Mouse (Mus musculus): ENCODE data around the gene 2300002M23Rik. TPM values are rescaled to one million over a fixed set of nuclear protein-coding genes. Genes with fewer than 3 reads are reported as not detected.

Gene 2300002M23Rik
- polyA plus RNA-seq, 1 experiment, result not detected

DNA sequence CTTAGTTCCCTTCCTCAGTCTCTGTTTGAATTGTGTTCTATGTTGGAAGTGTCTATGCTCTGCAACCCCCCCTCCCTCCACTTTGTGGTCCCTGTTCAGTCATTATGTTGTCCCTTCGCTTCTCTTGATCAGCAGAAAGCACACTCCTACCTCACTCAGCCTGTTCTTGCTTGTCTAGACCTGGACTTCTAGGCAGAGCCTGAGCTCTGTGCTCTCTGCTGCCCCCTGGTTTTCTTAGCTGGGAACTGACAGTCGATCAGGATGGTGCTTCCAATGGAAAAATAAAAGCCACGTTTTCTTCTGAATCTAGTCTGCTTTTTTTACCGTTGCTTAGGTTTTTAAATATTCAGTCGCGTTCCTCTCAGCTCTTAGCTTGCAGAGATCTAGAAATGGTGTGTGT, 32.9 kb upstream of the 2300002M23Rik start:
- Histone ChIP-seq H3K4me3 (ENCODE audit: insufficient read depth, poor library complexity, severe bottlenecking) (no peak overlapping the region), H3ac (ENCODE audit: control insufficient read depth, insufficient read length, low read depth) (no peak overlapping the region), H3K27me3 (ENCODE audit: control insufficient read depth, insufficient read depth, insufficient read length) (no peaks in the 10 kb centered on the region), H3K36me3 (ENCODE audit: control insufficient read depth, insufficient read depth) (peaks cover 4% of the 10 kb centered on the region), H3K79me3 (ENCODE audit: low read depth) (no peaks in the 10 kb centered on the region), H3K79me2 (ENCODE audit: control insufficient read depth, insufficient read depth) (no peaks in the 10 kb centered on the region)
- no peak for TF ChIP-seq FOSL1 (IDR thresholded peaks at IDR 0.05; ENCODE audit: insufficient read depth, low read length, poor library complexity, severe bottlenecking)
- no peak for TF ChIP-seq MYOG (IDR thresholded peaks at IDR 0.05; ENCODE audit: control insufficient read depth, extremely low read depth, insufficient read length)
- no peak for TF ChIP-seq MYOD1 (IDR thresholded peaks at IDR 0.05; ENCODE audit: control insufficient read depth, insufficient read length, low read depth)
- TF ChIP-seq CTCF (IDR thresholded peaks at IDR 0.05; ENCODE audit: control insufficient read depth, insufficient read depth, insufficient read length), result peak; percentile 66

DNA sequence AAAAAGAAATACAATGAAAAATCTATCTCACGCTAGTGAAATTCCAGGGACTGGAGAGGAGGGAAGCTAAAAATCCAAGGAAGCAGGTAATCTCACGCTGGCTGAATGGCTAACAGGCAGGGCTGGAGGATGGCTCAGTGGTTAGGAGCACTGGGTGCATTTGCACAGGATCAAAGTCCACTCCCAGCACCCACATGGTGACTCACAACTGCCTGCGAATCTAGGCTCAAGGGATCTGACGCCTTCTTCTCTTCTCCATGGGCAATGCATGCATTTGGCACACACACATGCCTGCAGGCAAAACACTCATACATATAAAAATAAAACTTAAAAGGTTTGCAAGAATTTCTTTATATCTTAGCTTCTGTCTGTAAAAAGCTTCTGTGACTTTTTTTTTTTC, 29.8 kb upstream of the 2300002M23Rik start:
- no peaks in the 10 kb centered on the region for H3K79me3 ChIP-seq (ENCODE audit: low read depth)
- no peaks in the 10 kb centered on the region for H3K36me3 ChIP-seq (ENCODE audit: control insufficient read depth, insufficient read depth)
- H3K79me2 ChIP-seq (ENCODE audit: control insufficient read depth, insufficient read depth), result no peaks in the 10 kb centered on the region
- H3ac ChIP-seq (ENCODE audit: control insufficient read depth, insufficient read length, low read depth), result no peak overlapping the region
- H3K27me3 ChIP-seq (ENCODE audit: control insufficient read depth, insufficient read depth, insufficient read length), result no peaks in the 10 kb centered on the region
- H3K4me3 ChIP-seq (ENCODE audit: insufficient read depth, poor library complexity, severe bottlenecking), result no peak overlapping the region
- no peak for TF ChIP-seq CTCF (IDR thresholded peaks at IDR 0.05; ENCODE audit: control insufficient read depth, insufficient read depth, insufficient read length)
- TF ChIP-seq USF1 (IDR thresholded peaks at IDR 0.05; ENCODE audit: low read depth), result no peak

DNA sequence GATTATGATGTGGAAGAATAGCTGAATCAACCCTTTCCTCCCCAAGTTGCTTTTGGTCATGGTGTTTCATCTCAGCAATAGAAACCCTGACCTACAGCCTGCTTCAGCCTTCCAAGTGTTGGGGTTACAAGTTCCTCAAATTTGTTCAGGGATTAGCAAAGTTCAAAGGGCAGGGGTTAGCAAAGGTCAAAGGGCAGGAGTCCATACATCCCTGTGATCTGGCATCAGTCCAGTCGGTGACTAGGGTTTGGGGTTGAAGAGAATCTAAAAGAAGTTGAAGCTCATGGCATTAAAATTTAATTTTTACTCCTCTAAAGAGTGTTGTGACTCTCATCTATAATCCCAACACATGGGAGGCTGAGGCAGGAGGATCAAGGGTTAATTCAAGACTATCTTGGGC, 28.8 kb upstream of the 2300002M23Rik start:
- Histone ChIP-seq H3K79me2 (ENCODE audit: control insufficient read depth, insufficient read depth) (no peaks in the 10 kb centered on the region), H3K4me3 (ENCODE audit: insufficient read depth, poor library complexity, severe bottlenecking) (no peak overlapping the region), H3K79me3 (ENCODE audit: low read depth) (no peaks in the 10 kb centered on the region), H3K27me3 (ENCODE audit: control insufficient read depth, insufficient read depth, insufficient read length) (no peaks in the 10 kb centered on the region), H3ac (ENCODE audit: control insufficient read depth, insufficient read length, low read depth) (no peak overlapping the region), H3K36me3 (ENCODE audit: control insufficient read depth, insufficient read depth) (no peaks in the 10 kb centered on the region)
- TF ChIP-seq CTCF (IDR thresholded peaks at IDR 0.05; ENCODE audit: control insufficient read depth, insufficient read depth, insufficient read length), result no peak
- no peak for TF ChIP-seq USF1 (IDR thresholded peaks at IDR 0.05; ENCODE audit: low read depth)
- no peak for TF ChIP-seq MAX (IDR thresholded peaks at IDR 0.05)
- TF ChIP-seq FOSL1 (IDR thresholded peaks at IDR 0.05; ENCODE audit: insufficient read depth, low read length, poor library complexity, severe bottlenecking), result no peak
- no peak for TF ChIP-seq MYOG (IDR thresholded peaks at IDR 0.05; ENCODE audit: control insufficient read depth, extremely low read depth, insufficient read length)
- TF ChIP-seq CEBPB (IDR thresholded peaks at IDR 0.05; ENCODE audit: low read depth), result no peak
- no peak for TF ChIP-seq MYOD1 (IDR thresholded peaks at IDR 0.05; ENCODE audit: control insufficient read depth, insufficient read length, low read depth)

DNA sequence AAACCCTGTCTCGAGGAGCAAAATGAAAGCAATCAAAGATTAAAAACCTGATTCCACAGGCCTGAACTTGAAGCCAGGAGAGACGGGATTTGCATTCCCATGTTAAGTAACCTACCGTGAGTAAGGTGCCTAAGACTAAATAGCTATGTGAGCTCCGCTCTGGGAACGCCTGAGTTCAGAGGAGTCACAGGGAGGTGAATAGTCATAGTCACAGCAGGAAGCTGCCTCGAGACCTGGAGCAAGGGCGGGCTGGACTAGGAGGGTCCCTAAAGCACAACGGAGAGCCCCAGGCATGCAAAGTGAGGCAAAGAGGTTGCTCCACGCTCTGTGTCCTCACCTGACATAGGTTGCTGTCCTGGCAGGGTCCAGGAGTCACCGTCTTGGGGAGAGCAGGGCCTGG, 27.7 kb upstream of the 2300002M23Rik start:
- no peak for TF ChIP-seq CTCF (IDR thresholded peaks at IDR 0.05; ENCODE audit: control insufficient read depth, insufficient read depth, insufficient read length)
- TF ChIP-seq MYOD1 (IDR thresholded peaks at IDR 0.05; ENCODE audit: control insufficient read depth, insufficient read length, low read depth), result no peak
- TF ChIP-seq MAX (IDR thresholded peaks at IDR 0.05), result no peak
- no peak for TF ChIP-seq MYOG (IDR thresholded peaks at IDR 0.05; ENCODE audit: control insufficient read depth, extremely low read depth, insufficient read length)
- TF ChIP-seq USF1 (IDR thresholded peaks at IDR 0.05; ENCODE audit: low read depth), result no peak
- no peak for TF ChIP-seq CEBPB (IDR thresholded peaks at IDR 0.05; ENCODE audit: low read depth)
- no peak for TF ChIP-seq FOSL1 (IDR thresholded peaks at IDR 0.05; ENCODE audit: insufficient read depth, low read length, poor library complexity, severe bottlenecking)
- H3K79me2 ChIP-seq (ENCODE audit: control insufficient read depth, insufficient read depth), result no peaks in the 10 kb centered on the region
- no peak overlapping the region for H3ac ChIP-seq (ENCODE audit: control insufficient read depth, insufficient read length, low read depth)
- H3K79me3 ChIP-seq (ENCODE audit: low read depth), result no peaks in the 10 kb centered on the region
- H3K4me3 ChIP-seq (ENCODE audit: insufficient read depth, poor library complexity, severe bottlenecking), result no peak overlapping the region
- H3K27me3 ChIP-seq (ENCODE audit: control insufficient read depth, insufficient read depth, insufficient read length), result no peaks in the 10 kb centered on the region
- H3K36me3 ChIP-seq (ENCODE audit: control insufficient read depth, insufficient read depth), result no peaks in the 10 kb centered on the region

DNA sequence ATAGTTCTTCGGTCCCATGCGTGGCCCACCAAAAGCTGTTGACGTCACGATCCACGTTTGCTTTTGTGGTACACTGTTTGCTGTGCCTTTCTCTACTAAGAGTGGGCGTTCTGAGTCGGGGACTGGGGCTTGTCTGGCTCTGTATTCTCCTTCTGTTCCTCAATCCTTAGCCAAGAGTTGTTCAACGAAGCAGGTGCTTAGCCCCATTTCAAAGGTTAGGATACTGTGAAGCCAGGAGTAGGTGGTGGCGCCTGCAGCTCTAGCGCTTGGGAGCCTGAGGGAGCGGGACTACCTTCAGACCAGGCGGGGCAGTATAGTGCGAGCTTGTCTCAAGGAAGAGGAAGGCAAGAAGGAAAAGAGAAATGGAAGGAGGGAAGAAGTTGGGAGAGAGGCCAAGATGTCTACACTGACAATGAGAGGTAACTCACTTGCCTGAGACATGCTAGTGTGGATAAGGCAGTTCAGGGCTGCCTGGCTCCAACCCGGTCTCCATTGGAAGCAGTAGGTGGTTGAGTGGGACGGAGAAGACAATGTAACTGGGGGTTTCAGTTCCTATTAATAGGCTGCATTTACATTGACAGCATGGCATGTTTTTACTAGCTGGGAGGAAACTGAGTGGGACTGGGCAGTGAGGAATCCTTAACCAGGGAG, 24.4 kb upstream of the 2300002M23Rik start:
- TF ChIP-seq CTCF (IDR thresholded peaks at IDR 0.05; ENCODE audit: control insufficient read depth, insufficient read depth, insufficient read length), result no peak
- no peak for TF ChIP-seq MYOD1 (IDR thresholded peaks at IDR 0.05; ENCODE audit: control insufficient read depth, insufficient read length, low read depth)
- no peak for TF ChIP-seq CEBPB (IDR thresholded peaks at IDR 0.05; ENCODE audit: low read depth)
- TF ChIP-seq MYOG (IDR thresholded peaks at IDR 0.05; ENCODE audit: control insufficient read depth, extremely low read depth, insufficient read length), result no peak
- no peak for TF ChIP-seq MAX (IDR thresholded peaks at IDR 0.05)
- no peak for TF ChIP-seq USF1 (IDR thresholded peaks at IDR 0.05; ENCODE audit: low read depth)
- no peak for TF ChIP-seq FOSL1 (IDR thresholded peaks at IDR 0.05; ENCODE audit: insufficient read depth, low read length, poor library complexity, severe bottlenecking)
- Histone ChIP-seq H3K79me2 (ENCODE audit: control insufficient read depth, insufficient read depth) (no peaks in the 10 kb centered on the region), H3ac (ENCODE audit: control insufficient read depth, insufficient read length, low read depth) (no peak overlapping the region), H3K4me3 (ENCODE audit: insufficient read depth, poor library complexity, severe bottlenecking) (no peak overlapping the region), H3K27me3 (ENCODE audit: control insufficient read depth, insufficient read depth, insufficient read length) (no peaks in the 10 kb centered on the region), H3K79me3 (ENCODE audit: low read depth) (no peaks in the 10 kb centered on the region), H3K36me3 (ENCODE audit: control insufficient read depth, insufficient read depth) (no peaks in the 10 kb centered on the region)

DNA sequence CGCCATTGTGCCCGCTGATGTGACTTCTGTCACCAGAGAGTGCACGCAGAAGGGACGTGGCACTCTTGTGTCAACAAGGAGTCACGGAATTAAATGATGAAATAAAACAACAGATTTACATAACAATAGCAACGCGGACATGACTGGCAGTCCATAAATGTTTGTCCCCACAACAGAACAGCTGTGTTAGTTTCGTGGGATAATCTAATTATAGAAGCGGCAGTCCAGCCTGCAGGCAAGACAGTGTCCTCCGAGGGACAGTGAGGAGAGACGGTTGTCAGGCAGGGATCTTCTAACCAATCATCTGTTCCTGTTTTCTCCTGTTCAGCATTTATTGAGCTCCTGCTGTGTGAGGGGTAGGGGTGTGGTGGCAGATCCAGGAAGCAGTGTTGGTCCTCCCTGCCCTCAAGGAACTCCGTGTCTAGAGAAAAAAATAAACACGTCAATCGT, 23.8 kb upstream of the 2300002M23Rik start:
- Histone ChIP-seq H3K4me3 (ENCODE audit: insufficient read depth, poor library complexity, severe bottlenecking) (no peak overlapping the region), H3K36me3 (ENCODE audit: control insufficient read depth, insufficient read depth) (no peaks in the 10 kb centered on the region)

More for the DNA sequence above, 23.8 kb upstream of the 2300002M23Rik start:
- no peaks in the 10 kb centered on the region for H3K79me2 ChIP-seq (ENCODE audit: control insufficient read depth, insufficient read depth)
- H3K79me3 ChIP-seq (ENCODE audit: low read depth), result no peaks in the 10 kb centered on the region
- no peak overlapping the region for H3ac ChIP-seq (ENCODE audit: control insufficient read depth, insufficient read length, low read depth)
- TF ChIP-seq MYOD1 (IDR thresholded peaks at IDR 0.05; ENCODE audit: control insufficient read depth, insufficient read length, low read depth) (no peak), FOSL1 (IDR thresholded peaks at IDR 0.05; ENCODE audit: insufficient read depth, low read length, poor library complexity, severe bottlenecking) (no peak), CTCF (IDR thresholded peaks at IDR 0.05; ENCODE audit: control insufficient read depth, insufficient read depth, insufficient read length) (no peak), MYOG (IDR thresholded peaks at IDR 0.05; ENCODE audit: control insufficient read depth, extremely low read depth, insufficient read length) (no peak), USF1 (IDR thresholded peaks at IDR 0.05; ENCODE audit: low read depth) (no peak), MAX (IDR thresholded peaks at IDR 0.05) (no peak), CEBPB (IDR thresholded peaks at IDR 0.05; ENCODE audit: low read depth) (no peak)
- no peaks in the 10 kb centered on the region for H3K27me3 ChIP-seq (ENCODE audit: control insufficient read depth, insufficient read depth, insufficient read length)

Measured in C2C12 (cell line).